Mouse (Mus musculus) frontal cortex, adult 2 months (tissue): ENCODE measurements around the gene Olfr493. TPM values are rescaled to one million over a fixed set of nuclear protein-coding genes. Genes with fewer than 3 reads are reported as not detected.

Experiments used
- DNase-seq, 2 experiments: peaks; one replicate each; pipeline ENCODE4 v3.0.0; 2022; ENCODE audit warnings: low spot score in 1 of 2; ENCODE audit errors: extremely low spot score in 1 of 2
- polyA plus RNA-seq: library from polyadenylated mRNA; depleted of rRNA; stranded (reverse); fragments of >200 nt; gene quantifications from 2 replicates; pipeline ENCODE4 v1.2.3, GENCODE M21; 2012; rRNA removed

Gene Olfr493
- not detected in 2 replicates for polyA plus RNA-seq

- DNase-seq, result no peak
Measured at GRCm38 (mm10) chr7:108346879-108347278, at the start of gene Olfr493. Gene Olfr493 (minus strand): TSS chr7:108346979.

GRCm38 (mm10) chr7:108392867-108393266 lies 46.1 kb upstream of the Olfr493 start, which contains the start of gene Olfr495:
Gene Olfr495 (plus strand): TSS chr7:108393167.
- DNase-seq, result no peak

GRCm38 (mm10) chr7:108365035-108365434 lies 18.3 kb upstream of the Olfr493 start, which contains the start of gene Olfr494:
Gene Olfr494 (plus strand): TSS chr7:108365335.
- DNase-seq, result no peak

GRCm38 (mm10) chr7:108323574-108323973 lies 23.2 kb downstream of the Olfr493 start, which contains the start of gene Olfr492:
Gene Olfr492 (minus strand): TSS chr7:108323674.
- DNase-seq, result no peak

GRCm38 (mm10) chr7:108313151-108313550 lies 33.6 kb downstream of the Olfr493 start, which contains the start of gene Olfr491:
Gene Olfr491 (plus strand): TSS chr7:108313451.
- DNase-seq, result no peak

Other genes starting within 250 kb of the Olfr493 start
- gene Olfr482, start 249.4 kb downstream of the Olfr493 start, polyA plus RNA-seq, result 0.04 TPM in 1 of 2 replicates, not detected in the other
- gene Olfr483, start 246.1 kb downstream of the Olfr493 start, polyA plus RNA-seq, result not detected in 2 replicates
- gene Olfr484, start 219.5 kb downstream of the Olfr493 start, polyA plus RNA-seq, result not detected in 2 replicates
- not detected in 2 replicates for gene Olfr485, start 187.1 kb downstream of the Olfr493 start, polyA plus RNA-seq
- not detected in 2 replicates for gene Olfr486, start 174.2 kb downstream of the Olfr493 start, polyA plus RNA-seq
- gene Olfr487, start 132.3 kb downstream of the Olfr493 start, polyA plus RNA-seq, result not detected in 2 replicates
- gene Olfr488, start 88.6 kb downstream of the Olfr493 start, polyA plus RNA-seq, result not detected in 2 replicates
- gene Olfr490, start 58.0 kb downstream of the Olfr493 start, polyA plus RNA-seq, result not detected in 2 replicates
- gene Olfr491, start 33.5 kb downstream of the Olfr493 start, polyA plus RNA-seq, result not detected in 2 replicates
- not detected in 2 replicates for gene Olfr492, start 23.3 kb downstream of the Olfr493 start, polyA plus RNA-seq
- gene Olfr494, start 18.4 kb upstream of the Olfr493 start, polyA plus RNA-seq, result not detected in 2 replicates
- gene Olfr495, start 46.2 kb upstream of the Olfr493 start, polyA plus RNA-seq, result not detected in 2 replicates
- gene Olfr497, start 73.4 kb upstream of the Olfr493 start, polyA plus RNA-seq, result not detected in 2 replicates
- gene Olfr498, start 118.3 kb upstream of the Olfr493 start, polyA plus RNA-seq, result not detected in 2 replicates
- gene Olfr502, start 178.1 kb upstream of the Olfr493 start, polyA plus RNA-seq, result 0.13 TPM in 1 of 2 replicates, not detected in the other
- gene Olfr503, start 197.5 kb upstream of the Olfr493 start, polyA plus RNA-seq, result not detected in 2 replicates
- gene Olfr504, start 218.8 kb upstream of the Olfr493 start, polyA plus RNA-seq, result not detected in 2 replicates